Mouse (Mus musculus): ENCODE results near the gene Tex45. TPM values are rescaled to one million over a fixed set of nuclear protein-coding genes. Genes with fewer than 3 reads are reported as not detected.

Gene Tex45
- total and polyA plus RNA-seq, 3 experiments = not detected

- in situ Hi-C loops (cut with MboI; ENCODE audit: low pct_ligation_motif_present, low pct_unique_long_range_greater_than_20kb, low sequenced_read_pairs) = no loop called here
- Histone ChIP-seq H3K4me3 (replicated peaks in 1 of 3; ENCODE audit: low read depth in 2 of 3, low read length in 2 of 3, poor library complexity in 1 of 3) (peak overlapping the region; percentile 63 to 81 (median 70)), H3K9me3 (replicated peaks; ENCODE audit: low read length) (no peaks in the 10 kb centered on the region), H3K36me3 (replicated peaks in 1 of 2; ENCODE audit: control insufficient read depth in 1 of 2, insufficient read depth in 1 of 2, low read length in 1 of 2) (peaks cover 0 to 6% of the 10 kb centered on the region in 2 experiments), H3K79me2 (replicated peaks; ENCODE audit: control insufficient read depth, extremely low read depth, insufficient read depth, poor library complexity, severe bottlenecking) (no peaks in the 10 kb centered on the region), H3K4me2 (ENCODE audit: insufficient read depth, low read depth, poor library complexity, severe bottlenecking) (peak overlapping the region; percentile 51), H3K4me1 (ENCODE audit: control insufficient read depth in 1 of 2, insufficient read depth in 2 of 2) (peaks cover 2 to 15% of the 10 kb centered on the region in 2 experiments; a peak in 3 of 4 replicates), H3K27ac (ENCODE audit: insufficient read depth, low read depth) (no peak overlapping the region), H3K9ac (ENCODE audit: insufficient read depth, low read depth) (peak overlapping the region; percentile 77), H3K27me3 (replicated peaks) (peaks cover 28% of the 10 kb centered on the region)
- DNase-seq (ENCODE audit: extremely low read depth) = no peak
- dilution Hi-C loops (cut with MboI; ENCODE audit: extremely low pct_ligation_motif_present, extremely low pct_unique_long_range_greater_than_20kb, low sequenced_read_pairs) = no loop called here
- TF ChIP-seq TBP (conservative IDR thresholded peaks at IDR 0.05; ENCODE audit: low read depth, low read length) (no peak), ZNF384 (IDR thresholded peaks at IDR 0.05; ENCODE audit: low read depth, low read length) (no peak), ZKSCAN1 (IDR thresholded peaks at IDR 0.05; ENCODE audit: borderline replicate concordance, low read depth, low read length) (no peak), CHD2 (IDR thresholded peaks at IDR 0.05; ENCODE audit: low read length) (no peak), KAT2A (IDR thresholded peaks at IDR 0.05; ENCODE audit: insufficient replicate concordance, low read length) (no peak), BHLHE40 (IDR thresholded peaks at IDR 0.05; ENCODE audit: low read depth, low read length) (no peak), MAFK (IDR thresholded peaks at IDR 0.05; ENCODE audit: insufficient replicate concordance, low read length) (no peak), NRF1 (IDR thresholded peaks at IDR 0.05; ENCODE audit: low read depth, low read length) (no peak), SIN3A (IDR thresholded peaks at IDR 0.05; ENCODE audit: low read length) (no peak), MXI1 (IDR thresholded peaks at IDR 0.05; ENCODE audit: low read depth, low read length) (no peak), ETS1 (conservative IDR thresholded peaks at IDR 0.05; ENCODE audit: low read depth, low read length) (no peak), GABPA (IDR thresholded peaks at IDR 0.05; ENCODE audit: insufficient replicate concordance, low read depth, low read length) (no peak), ZMIZ1 (IDR thresholded peaks at IDR 0.05; ENCODE audit: low read depth, low read length) (no peak), MEF2A (IDR thresholded peaks at IDR 0.05; ENCODE audit: borderline replicate concordance, low read depth, low read length) (no peak), ELF1 (IDR thresholded peaks at IDR 0.05; ENCODE audit: low read depth, low read length) (no peak)
These were observed 29.1 kb downstream of the Tex45 start for GRCm38 (mm10) chr8:3499751-3500150.

GRCm38 (mm10) chr8:3500235-3501090 is 29.8 kb downstream of the Tex45 start, which contains the start of gene Mcoln1:
Gene Mcoln1, plus strand, starts transcription at chr8:3500457.
- peak within 1 kb of the TSS; percentile 63 to 81 (median 70) for H3K4me3 ChIP-seq (replicated peaks in 1 of 3; ENCODE audit: low read depth in 2 of 3, low read length in 2 of 3, poor library complexity in 1 of 3)
- peak; percentile 93 for DNase-seq (ENCODE audit: extremely low read depth)
- H3K4me1 ChIP-seq (ENCODE audit: control insufficient read depth in 1 of 2, insufficient read depth in 2 of 2) = peaks cover 2 to 15% of the 10 kb centered on the region in 2 experiments; a peak in 3 of 4 replicates
- H3K4me2 ChIP-seq (ENCODE audit: insufficient read depth, low read depth, poor library complexity, severe bottlenecking) = peak within 1 kb of the TSS; percentile 81
- dilution Hi-C loops (cut with MboI; ENCODE audit: extremely low pct_ligation_motif_present, extremely low pct_unique_long_range_greater_than_20kb, low sequenced_read_pairs) = no loop called here
- in situ Hi-C loops (cut with MboI; ENCODE audit: low pct_ligation_motif_present, low pct_unique_long_range_greater_than_20kb, low sequenced_read_pairs) = no loop called here
- peaks cover 21% of the 10 kb centered on the region for H3K27me3 ChIP-seq (replicated peaks)
- H3K36me3 ChIP-seq (replicated peaks in 1 of 2; ENCODE audit: control insufficient read depth in 1 of 2, insufficient read depth in 1 of 2, low read length in 1 of 2) = peaks cover 0 to 13% of the 10 kb centered on the region in 2 experiments
- H3K9ac ChIP-seq (ENCODE audit: insufficient read depth, low read depth) = peak within 1 kb of the TSS; percentile 77
- H3K27ac ChIP-seq (ENCODE audit: insufficient read depth, low read depth) = no peak within 1 kb of the TSS
- H3K9me3 ChIP-seq (replicated peaks; ENCODE audit: low read length) = no peaks in the 10 kb centered on the region
- H3K79me2 ChIP-seq (replicated peaks; ENCODE audit: control insufficient read depth, extremely low read depth, insufficient read depth, poor library complexity, severe bottlenecking) = no peaks in the 10 kb centered on the region
- TF ChIP-seq IRF4 (IDR thresholded peaks at IDR 0.05; ENCODE audit: low read depth, low read length) (peak; percentile 68; the same call in 1 of the 2 replicates), SIN3A (IDR thresholded peaks at IDR 0.05; ENCODE audit: low read length) (peak; percentile 90), ZKSCAN1 (IDR thresholded peaks at IDR 0.05; ENCODE audit: borderline replicate concordance, low read depth, low read length) (no peak), JUN (IDR thresholded peaks at IDR 0.05; ENCODE audit: insufficient read depth, low read depth, low read length) (no peak), ZMIZ1 (IDR thresholded peaks at IDR 0.05; ENCODE audit: low read depth, low read length) (0 out of 2 replicates have a peak, but pooled peaks have one; percentile 51), MAZ (IDR thresholded peaks at IDR 0.05; ENCODE audit: low read depth, low read length) (no peak; the same call in 1 of the 2 replicates), HCFC1 (IDR thresholded peaks at IDR 0.05; ENCODE audit: low read depth, low read length) (peak; percentile 79), ETS1 (conservative IDR thresholded peaks at IDR 0.05; ENCODE audit: low read depth, low read length) (peak; percentile 55; the same call in 1 of the 2 replicates), JUND (conservative IDR thresholded peaks at IDR 0.05; ENCODE audit: low read depth, low read length) (no peak), RCOR1 (conservative IDR thresholded peaks at IDR 0.05; ENCODE audit: low read depth, low read length) (0 out of 2 replicates have a peak, but pooled peaks have one; percentile 63), SMC3 (IDR thresholded peaks at IDR 0.05; ENCODE audit: low read depth, low read length) (no peak), GABPA (IDR thresholded peaks at IDR 0.05; ENCODE audit: insufficient replicate concordance, low read depth, low read length) (no peak), MYC (IDR thresholded peaks at IDR 0.05; ENCODE audit: low read depth, low read length) (peak; percentile 32; the same call in 1 of the 2 replicates), MXI1 (IDR thresholded peaks at IDR 0.05; ENCODE audit: low read depth, low read length) (peak; percentile 92), E2F4 (IDR thresholded peaks at IDR 0.05; ENCODE audit: insufficient replicate concordance, low read depth, low read length) (no peak), ELF1 (IDR thresholded peaks at IDR 0.05; ENCODE audit: low read depth, low read length) (peak; percentile 50), KAT2A (IDR thresholded peaks at IDR 0.05; ENCODE audit: insufficient replicate concordance, low read length) (0 out of 2 replicates have a peak, but pooled peaks have one; percentile 22), UBTF (IDR thresholded peaks at IDR 0.05; ENCODE audit: low read depth, low read length) (no peak), CTCF (conservative IDR thresholded peaks at IDR 0.05 in 1 of 2, IDR thresholded peaks at IDR 0.05 in 1 of 2; ENCODE audit: low read depth in 2 of 2, low read length in 2 of 2) (no peak), USF2 (conservative IDR thresholded peaks at IDR 0.05; ENCODE audit: low read depth, low read length) (peak; percentile 98), NRF1 (IDR thresholded peaks at IDR 0.05; ENCODE audit: low read depth, low read length) (peak; percentile 99)
